Mouse (Mus musculus): ENCODE data around the gene Olfr1495.

DNA sequence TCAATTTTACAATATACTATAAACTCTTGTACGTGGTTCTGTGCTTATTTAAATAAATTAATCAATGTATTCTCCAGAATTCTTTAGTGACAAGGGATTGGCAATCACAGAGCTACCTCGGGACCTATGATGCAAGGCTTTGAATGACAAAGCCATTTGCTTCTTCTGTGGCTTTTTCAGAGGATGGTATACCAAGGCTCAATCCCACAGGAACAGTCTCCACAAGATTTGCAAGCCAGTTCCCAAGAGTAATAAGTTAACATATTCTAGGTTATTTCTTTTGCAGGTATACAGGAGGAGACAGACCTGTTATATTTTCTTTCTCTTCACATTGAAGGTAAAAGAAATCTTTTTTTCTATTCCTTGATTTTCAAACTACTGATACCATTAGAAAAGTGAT lies 41.4 kb upstream of the Olfr1495 start, which contains the start of gene Olfr1493-ps1:
- no peak for TF ChIP-seq MAX (IDR thresholded peaks at IDR 0.05; ENCODE audit: low read depth)
- TF ChIP-seq POLR2A (IDR thresholded peaks at IDR 0.05; ENCODE audit: insufficient read length, low read depth): no peak
- no peak for TF ChIP-seq E2F4 (IDR thresholded peaks at IDR 0.05; ENCODE audit: insufficient read depth)
- TF ChIP-seq MYOG (IDR thresholded peaks at IDR 0.05; ENCODE audit: control insufficient read depth in 1 of 3, insufficient read depth in 1 of 3, insufficient read length in 2 of 3, low read depth in 2 of 3): no peak
- TF ChIP-seq USF1 (IDR thresholded peaks at IDR 0.05; ENCODE audit: low read depth): no peak
- TF ChIP-seq POLR2AphosphoS2 (IDR thresholded peaks at IDR 0.05; ENCODE audit: insufficient read length, low read depth): no peak
- no peak for TF ChIP-seq CEBPB (IDR thresholded peaks at IDR 0.05; ENCODE audit: insufficient read depth, poor library complexity, severe bottlenecking)
- no peak for TF ChIP-seq TCF12 (IDR thresholded peaks at IDR 0.05; ENCODE audit: insufficient read depth, poor library complexity, severe bottlenecking)
- no peak for TF ChIP-seq MYOD1 (IDR thresholded peaks at IDR 0.05; ENCODE audit: control insufficient read depth in 1 of 3, insufficient read length in 2 of 3, low read depth in 2 of 3)
- TF ChIP-seq SRF (IDR thresholded peaks at IDR 0.05; ENCODE audit: control insufficient read depth, insufficient read length, low read depth): no peak

Measured in myocyte (in vitro differentiated cells).